Mouse (Mus musculus) heart, postnatal 0 days (tissue): Measurements from ENCODE around the gene Cldn6. TPM values are rescaled to one million over a fixed set of nuclear protein-coding genes. Genes with fewer than 3 reads are reported as not detected.
A peak's percentile ranks its signal among the peaks of the same experiment; 100 is the strongest.

Experiments
- ATAC-seq: fragments of 200-750 bp; cut with Nextera tagmentation; 2 replicates; pipeline ENCODE4 v1.8.0; 2017; ENCODE audit warnings: low read depth, moderate number of reproducible peaks, moderate library complexity; ENCODE audit not compliant: insufficient read depth
- DNase-seq: peaks from one replicate; pipeline ENCODE4 v3.0.0-alpha.2; 2016; ENCODE audit warnings: low spot score
- H3K27ac ChIP-seq: fragments of 300-500 bp; sonication (generic); 2 replicates; pipeline ENCODE4 v1.5.1; 2014; ENCODE audit warnings: low read depth, mild to moderate bottlenecking
- H3K27me3 ChIP-seq: fragments of 300-500 bp; sonication (generic); 2 replicates; pipeline ENCODE4 v1.6.1; 2014; ENCODE audit warnings: low read length, mixed read lengths; ENCODE audit not compliant: control insufficient read depth, insufficient read depth
- H3K36me3 ChIP-seq: fragments of 300-500 bp; sonication (generic); replicated peaks from 2 replicates; pipeline ENCODE4 v1.6.1; 2014; ENCODE audit warnings: low read length, mixed read lengths; ENCODE audit not compliant: control insufficient read depth, insufficient read depth
- H3K4me1 ChIP-seq: fragments of 300-500 bp; sonication (generic); 2 replicates; pipeline ENCODE4 v1.6.1; 2014; ENCODE audit warnings: antibody characterized with exemption; ENCODE audit not compliant: control insufficient read depth, insufficient read depth
- H3K4me2 ChIP-seq: fragments of 300-500 bp; sonication (generic); 2 replicates; pipeline ENCODE4 v1.6.1; 2014; ENCODE audit warnings: low read depth, mild to moderate bottlenecking, low read length, moderate library complexity
- H3K4me3 ChIP-seq: fragments of 300-500 bp; sonication (generic); 2 replicates; pipeline ENCODE4 v1.5.1; 2014; ENCODE audit warnings: low read depth, low read length
- H3K9ac ChIP-seq: fragments of 300-500 bp; sonication (generic); replicated peaks from 2 replicates; pipeline ENCODE4 v1.6.1; 2014; ENCODE audit warnings: low read depth, low read length, mixed read lengths
- H3K9me3 ChIP-seq: fragments of 300-500 bp; sonication (generic); replicated peaks from 2 replicates; pipeline ENCODE4 v1.6.1; 2016; ENCODE audit warnings: low read length; ENCODE audit not compliant: control insufficient read depth
- CTCF ChIP-seq: IDR thresholded peaks from 2 replicates; pipeline ENCODE4 v1.5.1; 2016; ENCODE audit warnings: antibody characterized with exemption, control low read depth, low read depth
- EP300 ChIP-seq: IDR thresholded peaks from 2 replicates; pipeline ENCODE4 v1.6.1; 2016; ENCODE audit warnings: antibody characterized with exemption, low read depth
- WGBS: fragments of 180-500 bp; shearing (Covaris S2); extraction: QIAGEN DNeasy Blood & Tissue Kit; methylation state at CpG from one replicate; pipeline ENCODE4 v1.1.7; 2014; 5-methylcytosine and 5-hydroxymethylcytosine counted together
- polyA plus RNA-seq: library from polyadenylated mRNA; unstranded; fragments of >200 nt; fragmentation: Nextera tagmentation; extraction: Ambion mirVana; gene quantifications from 2 replicates; pipeline ENCODE4 v1.2.1, GENCODE M21; 2015
- total RNA-seq: library from RNA; depleted of rRNA; stranded (reverse); fragments of >200 nt; gene quantifications from 2 replicates; pipeline ENCODE4 v1.2.3, GENCODE M21; 2014; ENCODE audit warnings: low replicate concordance; rRNA removed

Cldn6 gene
- total and polyA plus RNA-seq, 2 experiments from 2014 or later: not detected

DNA sequence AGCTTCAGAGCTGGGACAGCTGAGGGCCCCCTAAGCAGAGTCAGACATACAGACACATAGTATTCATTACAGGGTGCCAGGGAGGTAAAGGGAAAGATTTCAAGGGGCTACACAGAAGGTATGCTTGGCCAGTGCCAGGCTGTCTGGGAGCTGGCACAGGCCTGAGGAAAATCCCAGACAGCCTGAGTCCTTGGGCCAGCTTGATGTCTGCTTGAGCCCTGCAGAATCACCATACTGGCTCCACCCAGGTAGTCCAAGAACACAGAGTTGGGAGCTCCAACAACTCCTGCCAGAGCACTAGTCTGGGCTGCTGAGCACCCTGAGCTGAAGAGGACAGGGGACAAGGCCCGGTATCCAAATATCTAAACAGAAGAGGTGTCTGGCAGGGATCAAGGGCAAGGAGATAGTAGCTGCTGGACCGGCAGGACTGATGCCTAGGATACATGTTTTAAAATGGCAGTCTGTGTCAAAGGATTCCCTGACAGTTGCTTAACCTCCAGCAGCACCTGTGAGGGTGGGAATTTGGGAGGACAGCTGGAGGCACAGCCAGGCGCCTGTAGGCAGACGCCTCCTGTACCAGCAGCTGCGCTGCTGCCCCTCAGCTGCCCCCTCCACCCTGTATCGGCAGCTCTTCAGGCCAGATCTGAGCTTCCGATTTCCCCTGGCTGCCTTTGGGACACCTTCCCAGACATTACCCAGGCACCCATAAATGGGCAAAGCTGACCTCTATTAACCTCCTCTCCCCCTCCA is 43.5 kb downstream of the Cldn6 start, which contains the start of gene 1520401A03Rik:
1520401A03Rik (minus strand) TSS at position 408 of the 750 bp plus-strand sequence.
- Histone ChIP-seq H3K9me3 (no peaks in the 10 kb centered on the region), H3K27me3 (no peaks in the 10 kb centered on the region), H3K27ac (no peak within 1 kb of the TSS), H3K36me3 (no peaks in the 10 kb centered on the region), H3K9ac (no peak within 1 kb of the TSS), H3K4me2 (no peak within 1 kb of the TSS), H3K4me1 (peaks cover 6% of the 10 kb centered on the region; the same call in 1 of the 2 replicates), H3K4me3 (no peak within 1 kb of the TSS)
- no peak for TF ChIP-seq EP300
- no peak for TF ChIP-seq CTCF
- 48% methylated on average over 7 of the region's 7 CpGs for WGBS
- no peak for DNase-seq
- ATAC-seq: no peak

DNA sequence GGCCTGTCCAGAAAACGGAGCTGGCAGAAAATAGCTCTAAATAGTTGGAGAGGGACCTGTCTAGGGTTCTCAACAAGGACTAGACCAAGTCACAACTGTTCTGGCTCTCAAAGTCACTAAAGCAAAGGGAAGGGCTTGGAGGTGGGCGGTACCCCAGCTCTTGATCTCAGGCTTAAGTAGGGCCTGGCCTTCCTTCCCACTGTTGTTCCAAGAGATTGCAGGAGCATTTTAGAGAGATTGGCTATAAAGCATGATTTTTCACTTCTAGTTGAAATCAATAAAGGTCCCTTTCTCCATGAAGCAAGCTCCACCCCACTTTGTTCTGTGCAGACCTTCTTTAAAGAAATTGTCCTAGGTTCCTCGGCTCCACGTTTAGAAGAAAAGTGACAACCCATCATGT is 46.4 kb downstream of the Cldn6 start:
- Histone ChIP-seq H3K9ac (peak overlapping the region; percentile 49; the same call in 1 of the 2 replicates), H3K27ac (no peak overlapping the region), H3K4me1 (peaks cover 6% of the 10 kb centered on the region; the same call in 1 of the 2 replicates), H3K9me3 (no peaks in the 10 kb centered on the region), H3K4me2 (peak overlapping the region; percentile 95), H3K36me3 (no peaks in the 10 kb centered on the region), H3K27me3 (no peaks in the 10 kb centered on the region), H3K4me3 (peak overlapping the region; percentile 90; the same call in 1 of the 2 replicates)
- ATAC-seq: no peak
- DNase-seq: no peak
- WGBS: 58% methylated on average over 4 of the region's 4 CpGs
- TF ChIP-seq EP300 (no peak), CTCF (no peak)

DNA sequence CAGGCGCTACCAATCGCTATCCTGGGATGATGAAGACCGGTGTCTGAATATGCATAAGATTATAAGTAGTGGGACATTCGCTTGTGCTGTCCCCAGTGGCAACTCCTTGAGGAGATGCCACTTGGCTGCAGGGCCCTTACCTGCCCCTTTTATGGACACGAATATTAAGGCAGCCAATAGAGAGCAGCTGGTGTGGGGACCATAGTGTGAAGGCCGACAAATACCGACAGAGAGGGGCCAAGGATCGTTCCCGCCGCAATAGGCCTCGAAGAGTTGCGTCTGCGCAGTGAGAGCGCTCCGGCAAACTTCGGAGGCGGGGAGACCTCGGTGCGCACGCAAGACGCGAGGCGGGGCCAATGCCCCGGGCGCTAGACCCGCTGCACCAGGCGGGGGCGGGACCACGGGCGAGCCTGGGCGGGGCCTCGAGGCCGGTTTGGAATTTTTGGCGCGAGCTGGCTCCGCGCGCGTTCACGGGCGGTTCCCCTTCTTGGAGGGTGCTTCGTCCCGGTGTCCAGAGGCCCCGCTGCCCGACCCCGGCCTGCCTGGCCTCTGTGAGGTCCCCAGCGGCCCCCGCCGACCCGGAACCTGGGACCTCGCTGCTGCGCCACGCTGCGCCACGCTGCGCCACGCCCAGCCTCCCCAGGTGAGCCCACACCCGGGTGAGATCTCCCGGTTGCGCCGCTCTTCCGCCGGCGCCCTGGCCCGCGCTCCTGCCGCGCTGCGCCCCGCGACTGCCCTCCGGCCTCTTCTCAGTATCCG is 47.1 kb downstream of the Cldn6 start, which contains the start of gene Pkmyt1:
Pkmyt1 (plus strand) TSS at position 338 of the 759 bp plus-strand sequence.
- no peaks in the 10 kb centered on the region for H3K9me3 ChIP-seq
- H3K36me3 ChIP-seq: no peaks in the 10 kb centered on the region
- 1% methylated on average over 63 of the region's 73 CpGs for WGBS
- peak within 1 kb of the TSS; percentile 95 for H3K4me2 ChIP-seq
- peak; percentile 96 for ATAC-seq
- peak within 1 kb of the TSS; percentile 60 for H3K9ac ChIP-seq
- peak within 1 kb of the TSS; percentile 90 for H3K4me3 ChIP-seq
- DNase-seq: peak; percentile 92
- peak within 1 kb of the TSS; percentile 89 for H3K27ac ChIP-seq
- no peak for TF ChIP-seq EP300
- no peak for TF ChIP-seq CTCF
- peaks cover 6% of the 10 kb centered on the region; the same call in 1 of the 2 replicates for H3K4me1 ChIP-seq
- H3K27me3 ChIP-seq: no peaks in the 10 kb centered on the region

DNA sequence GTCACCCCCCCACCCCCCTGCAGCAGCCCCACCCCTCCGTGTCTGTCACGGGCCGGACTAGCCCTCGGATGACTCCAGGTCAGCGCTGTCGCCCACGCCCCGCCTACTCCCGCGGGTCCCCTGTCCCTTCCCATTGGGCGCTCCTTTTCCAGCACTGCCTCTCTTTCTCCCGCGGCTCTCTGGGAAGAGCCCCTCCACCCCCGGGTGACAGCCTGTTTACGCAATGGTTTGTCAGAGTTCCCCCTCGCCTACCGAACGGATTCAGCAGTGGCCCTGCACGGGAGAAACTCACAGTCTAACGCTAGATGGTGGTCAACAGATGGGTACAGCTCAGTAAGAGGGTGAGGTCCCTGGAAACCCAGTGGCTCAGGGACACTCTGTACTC is 47.7 kb downstream of the Cldn6 start:
- H3K9me3 ChIP-seq: no peaks in the 10 kb centered on the region
- H3K4me1 ChIP-seq: peaks cover 6% of the 10 kb centered on the region; the same call in 1 of the 2 replicates
- peak overlapping the region; percentile 90 for H3K4me3 ChIP-seq
- no peaks in the 10 kb centered on the region for H3K27me3 ChIP-seq
- H3K9ac ChIP-seq: peak overlapping the region; percentile 60
- no peaks in the 10 kb centered on the region for H3K36me3 ChIP-seq
- WGBS: 1% methylated on average over 19 of the region's 20 CpGs
- H3K27ac ChIP-seq: peak overlapping the region; percentile 89
- ATAC-seq (peak; percentile 91), DNase-seq (peak; percentile 82)
- TF ChIP-seq CTCF (peak; percentile 13), EP300 (no peak)
- peak overlapping the region; percentile 95 for H3K4me2 ChIP-seq

DNA sequence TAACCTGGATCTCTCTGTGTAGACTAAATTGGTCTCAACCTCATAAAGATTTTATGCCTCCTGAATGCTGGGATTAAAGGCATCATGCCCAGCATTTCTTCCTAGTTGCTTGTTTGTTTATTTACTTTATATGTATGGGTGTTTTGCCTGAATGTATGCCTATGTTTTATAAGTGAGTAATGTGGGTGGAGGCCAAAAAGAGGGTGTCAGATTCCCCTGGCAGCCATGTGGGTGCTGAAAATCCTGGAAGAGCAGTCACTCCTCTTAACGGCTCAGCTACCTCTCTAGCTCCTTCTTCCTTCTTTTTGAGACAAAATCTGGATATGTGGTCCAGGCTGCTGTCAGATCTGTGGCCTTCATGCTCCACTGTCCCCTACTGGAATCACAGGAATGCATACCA is 51.4 kb downstream of the Cldn6 start:
- Histone ChIP-seq H3K4me1 (peaks cover 5% of the 10 kb centered on the region; the same call in 1 of the 2 replicates), H3K27ac (no peak overlapping the region), H3K36me3 (0 out of 2 replicates have a peak, but pooled peaks cover under 1% of the 10 kb centered on the region), H3K4me2 (no peak overlapping the region), H3K27me3 (no peaks in the 10 kb centered on the region), H3K4me3 (no peak overlapping the region), H3K9ac (no peak overlapping the region), H3K9me3 (no peaks in the 10 kb centered on the region)
- 18% methylated on average over 1 of the region's 1 CpGs for WGBS
- no peak for TF ChIP-seq CTCF
- no peak for TF ChIP-seq EP300
- no peak for ATAC-seq
- DNase-seq: no peak

Other genes starting within 250 kb of the Cldn6 start
- not detected in 2 replicates for gene Vmn2r117, start 199.6 kb upstream of the Cldn6 start, total RNA-seq
- gene Vmn2r117, start 199.6 kb upstream of the Cldn6 start, polyA plus RNA-seq: not detected in 2 replicates
- gene Zfp213, start 115.0 kb upstream of the Cldn6 start, total RNA-seq: 12.6 and 21.4 TPM in 2 replicates
- 9.6 and 9.8 TPM in 2 replicates for gene Zfp213, start 115.0 kb upstream of the Cldn6 start, polyA plus RNA-seq
- 17.9 and 18.5 TPM in 2 replicates for gene Zfp13, start 79.8 kb upstream of the Cldn6 start, total RNA-seq
- gene Zfp13, start 79.8 kb upstream of the Cldn6 start, polyA plus RNA-seq: 5.3 and 6.4 TPM in 2 replicates
- gene Zscan10, start 78.4 kb upstream of the Cldn6 start, total RNA-seq: not detected in 2 replicates
- not detected in 2 replicates for gene Zscan10, start 78.4 kb upstream of the Cldn6 start, polyA plus RNA-seq
- gene Mmp25, start 34.0 kb upstream of the Cldn6 start, total RNA-seq: 0.19 and 0.88 TPM in 2 replicates
- gene Mmp25, start 34.0 kb upstream of the Cldn6 start, polyA plus RNA-seq: 0.15 and 0.25 TPM in 2 replicates
- not detected in 2 replicates for gene Bicdl2, start 18.7 kb upstream of the Cldn6 start, total RNA-seq
- 0.05 and 0.10 TPM in 2 replicates for gene Bicdl2, start 18.7 kb upstream of the Cldn6 start, polyA plus RNA-seq
- 214 and 322 TPM in 2 replicates for gene Hcfc1r1, start 5.7 kb upstream of the Cldn6 start, total RNA-seq
- 328 and 348 TPM in 2 replicates for gene Hcfc1r1, start 5.7 kb upstream of the Cldn6 start, polyA plus RNA-seq
- 22.4 and 35.2 TPM in 2 replicates for gene Thoc6, start 5.4 kb upstream of the Cldn6 start, total RNA-seq
- 22.1 and 23.2 TPM in 2 replicates for gene Thoc6, start 5.4 kb upstream of the Cldn6 start, polyA plus RNA-seq
- 275 and 286 TPM in 2 replicates for gene Tnfrsf12a, start 1.8 kb upstream of the Cldn6 start, total RNA-seq
- gene Tnfrsf12a, start 1.8 kb upstream of the Cldn6 start, polyA plus RNA-seq: 121 and 160 TPM in 2 replicates
- gene Cldn9, start 4.8 kb downstream of the Cldn6 start, total RNA-seq: not detected in 2 replicates
- not detected in 2 replicates for gene Cldn9, start 4.8 kb downstream of the Cldn6 start, polyA plus RNA-seq
- gene 1520401A03Rik, start 43.5 kb downstream of the Cldn6 start, total RNA-seq: not detected in 2 replicates
- not detected in 2 replicates for gene 1520401A03Rik, start 43.5 kb downstream of the Cldn6 start, polyA plus RNA-seq
- 18.2 and 21.7 TPM in 2 replicates for gene Pkmyt1, start 47.1 kb downstream of the Cldn6 start, total RNA-seq
- 8.6 and 9.0 TPM in 2 replicates for gene Pkmyt1, start 47.1 kb downstream of the Cldn6 start, polyA plus RNA-seq
- gene Paqr4, start 61.6 kb downstream of the Cldn6 start, total RNA-seq: 21.7 and 28.7 TPM in 2 replicates
- gene Paqr4, start 61.6 kb downstream of the Cldn6 start, polyA plus RNA-seq: 13.6 and 15.8 TPM in 2 replicates
- 0.97 TPM in 1 of 2 replicates, not detected in the other for gene Kremen2, start 66.6 kb downstream of the Cldn6 start, total RNA-seq
- not detected in 2 replicates for gene Kremen2, start 66.6 kb downstream of the Cldn6 start, polyA plus RNA-seq
- 54.5 and 72.2 TPM in 2 replicates for gene Flywch1, start 92.4 kb downstream of the Cldn6 start, total RNA-seq
- gene Flywch1, start 92.4 kb downstream of the Cldn6 start, polyA plus RNA-seq: 32.4 and 34.8 TPM in 2 replicates
- 3.8 TPM in 1 of 2 replicates, not detected in the other for gene Flywch2, start 106.8 kb downstream of the Cldn6 start, total RNA-seq
- gene Flywch2, start 106.8 kb downstream of the Cldn6 start, polyA plus RNA-seq: 4.5 and 4.9 TPM in 2 replicates
- gene Srrm2, start 111.3 kb downstream of the Cldn6 start, total RNA-seq: 72.8 and 85.9 TPM in 2 replicates
- gene Srrm2, start 111.3 kb downstream of the Cldn6 start, polyA plus RNA-seq: 184 and 196 TPM in 2 replicates
- gene Elob, start 149.9 kb downstream of the Cldn6 start, total RNA-seq: 767 and 972 TPM in 2 replicates
- gene Elob, start 149.9 kb downstream of the Cldn6 start, polyA plus RNA-seq: 1,036 and 1,119 TPM in 2 replicates
- not detected in 2 replicates for gene Prss33, start 156.8 kb downstream of the Cldn6 start, total RNA-seq
- gene Prss33, start 156.8 kb downstream of the Cldn6 start, polyA plus RNA-seq: not detected in 2 replicates
- gene Prss32, start 164.6 kb downstream of the Cldn6 start, total RNA-seq: not detected in 2 replicates
- gene Prss32, start 164.6 kb downstream of the Cldn6 start, polyA plus RNA-seq: not detected in 2 replicates
- not detected in 2 replicates for gene Prss41, start 164.9 kb downstream of the Cldn6 start, total RNA-seq
- gene Prss41, start 164.9 kb downstream of the Cldn6 start, polyA plus RNA-seq: not detected in 2 replicates
- not detected in 2 replicates for gene Prss21, start 188.8 kb downstream of the Cldn6 start, total RNA-seq
- not detected in 2 replicates for gene Prss21, start 188.8 kb downstream of the Cldn6 start, polyA plus RNA-seq
- gene Dcpp1, start 201.6 kb downstream of the Cldn6 start, total RNA-seq: not detected in 2 replicates
- gene Dcpp1, start 201.6 kb downstream of the Cldn6 start, polyA plus RNA-seq: not detected in 2 replicates
- not detected in 2 replicates for gene Dcpp2, start 201.6 kb downstream of the Cldn6 start, total RNA-seq
- not detected in 2 replicates for gene Dcpp2, start 201.6 kb downstream of the Cldn6 start, polyA plus RNA-seq
- gene Dcpp3, start 238.2 kb downstream of the Cldn6 start, total RNA-seq: not detected in 2 replicates
- not detected in 2 replicates for gene Dcpp3, start 238.2 kb downstream of the Cldn6 start, polyA plus RNA-seq